Mouse (Mus musculus) ES-E14 (cell line): ENCODE data around the gene Cip2a. TPM values are rescaled to one million over a fixed set of nuclear protein-coding genes. Genes with fewer than 3 reads are reported as not detected.

Experiments used
- DNase-seq: peaks from one replicate; pipeline ENCODE4 v3.0.0-alpha.2; 2013; ENCODE audit warnings: low read depth, low spot score
- H3K27ac ChIP-seq: 2 replicates; pipeline ENCODE4 v1.5.1; 2012; ENCODE audit warnings: low read depth, mild to moderate bottlenecking, low read length, moderate library complexity, mixed read lengths; ENCODE audit not compliant: poor library complexity, insufficient read depth, severe bottlenecking
- H3K36me3 ChIP-seq: 2 replicates; pipeline ENCODE4 v1.6.1; 2012; ENCODE audit warnings: mild to moderate bottlenecking, low read length, moderate library complexity, mixed read lengths; ENCODE audit not compliant: control insufficient read depth, poor library complexity, insufficient read depth, severe bottlenecking
- H3K4me1 ChIP-seq, 2 experiments: fragments of 150-350 bp in 1 of 2; sonication (generic) in 1 of 2; 2 replicates each; pipeline ENCODE4 v1.6.1; 2012; ENCODE audit warnings: low read length in 2 of 2, mild to moderate bottlenecking in 1 of 2, mixed read lengths in 1 of 2; ENCODE audit not compliant: control insufficient read depth in 2 of 2, insufficient read depth in 2 of 2, poor library complexity in 1 of 2
- H3K4me3 ChIP-seq, 2 experiments: fragments of 150-350 bp in 1 of 2; sonication (generic) in 1 of 2; 2 replicates each; pipeline ENCODE4 v1.5.1; 2012; ENCODE audit warnings: low read length in 2 of 2, low read depth in 1 of 2, mild to moderate bottlenecking in 1 of 2, mixed read lengths in 1 of 2; ENCODE audit not compliant: insufficient read depth in 1 of 2, poor library complexity in 1 of 2, severe bottlenecking in 1 of 2
- H3K9ac ChIP-seq: 2 replicates; pipeline ENCODE4 v1.6.1; 2012; ENCODE audit warnings: low read depth, mild to moderate bottlenecking, low read length, mixed read lengths; ENCODE audit not compliant: poor library complexity, insufficient read depth, severe bottlenecking
- H3K9me3 ChIP-seq: fragments of 150-350 bp; sonication (generic); 2 replicates; pipeline ENCODE4 v1.6.1; 2012; ENCODE audit warnings: low read depth, mild to moderate bottlenecking, low read length; ENCODE audit not compliant: control insufficient read depth, insufficient read depth
- CHD2 ChIP-seq: IDR thresholded peaks from 2 replicates; pipeline ENCODE4 v1.6.1; 2014; ENCODE audit warnings: mild to moderate bottlenecking, low read depth, low read length, inconsistent platforms
- HCFC1 ChIP-seq: IDR thresholded peaks from 2 replicates; pipeline ENCODE4 v1.6.1; 2012; ENCODE audit warnings: low read length, inconsistent platforms, borderline replicate concordance; ENCODE audit not compliant: insufficient read depth
- MAFK ChIP-seq: IDR thresholded peaks from 2 replicates; pipeline ENCODE4 v1.6.1; 2014; ENCODE audit warnings: mild to moderate bottlenecking, low read depth, low read length, inconsistent platforms; ENCODE audit not compliant: insufficient read depth
- ZC3H11A ChIP-seq: IDR thresholded peaks from 2 replicates; pipeline ENCODE4 v1.6.1; 2012; ENCODE audit warnings: low read depth, mild to moderate bottlenecking, inconsistent platforms, low read length, borderline replicate concordance
- ZNF384 ChIP-seq: IDR thresholded peaks from 2 replicates; pipeline ENCODE4 v1.6.1; 2012; ENCODE audit warnings: low read depth, low read length, inconsistent platforms
- in situ Hi-C, 2 experiments: fragments of 600-800 bp; cut with MboI; formaldehyde crosslinking; loops; one replicate each; pipeline ENCODE4 v1.15.1; 2025; ENCODE audit warnings: low sequenced_read_pairs in 2 of 2, inconsistent platforms in 1 of 2; ENCODE audit not compliant: unreplicated experiment in 2 of 2
- total RNA-seq: library from RNA; depleted of rRNA; stranded (reverse); fragments of 300-350 nt; gene quantifications from 2 replicates; pipeline ENCODE4 v1.2.3, GENCODE M21; 2012; rRNA removed

Cip2a gene
- total RNA-seq, 1 experiment, result 48.8 TPM

DNA sequence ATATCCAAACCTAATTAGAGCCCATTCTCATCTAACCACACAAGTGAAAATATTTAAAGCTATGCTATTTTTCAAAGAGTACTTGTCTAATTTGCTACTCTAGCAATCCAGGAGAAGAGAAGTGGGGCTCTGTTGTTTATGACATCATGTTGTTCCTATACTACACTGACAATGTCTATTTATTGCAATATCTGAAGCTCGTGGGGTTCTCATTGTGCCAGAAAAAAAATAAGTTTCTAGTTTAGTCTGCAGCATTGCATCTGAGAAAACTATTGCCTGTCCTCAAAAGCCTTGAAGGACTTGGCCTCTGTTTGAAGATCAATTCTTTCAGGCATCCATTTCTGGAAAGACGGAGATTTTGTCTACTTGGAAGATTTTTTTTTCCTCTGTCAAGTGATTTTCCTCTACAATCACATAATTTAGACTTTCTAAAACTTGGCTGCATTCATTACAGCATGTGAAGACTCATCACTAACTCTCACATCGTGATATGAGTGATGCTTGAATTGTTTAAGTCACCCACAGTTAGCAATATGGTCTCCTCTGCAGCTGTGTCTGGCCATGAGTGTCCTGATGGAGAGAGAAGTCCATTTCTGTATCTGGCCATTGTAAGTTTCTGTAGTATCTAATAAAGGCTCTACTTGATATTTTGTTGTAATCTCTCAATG is 46.7 kb downstream of the Cip2a start:
- H3K9ac ChIP-seq, result no peak overlapping the region
- H3K4me3 ChIP-seq, result no peak overlapping the region
- TF ChIP-seq ZNF384, result no peak
- TF ChIP-seq MAFK, result no peak
- no peak for TF ChIP-seq ZC3H11A
- no peak for TF ChIP-seq CHD2
- no peak for TF ChIP-seq HCFC1
- H3K4me1 ChIP-seq, result no peaks in the 10 kb centered on the region
- no peaks in the 10 kb centered on the region for H3K36me3 ChIP-seq
- in situ Hi-C loops, result no loop called here
- DNase-seq, result no peak
- no peak overlapping the region for H3K27ac ChIP-seq
- no peaks in the 10 kb centered on the region for H3K9me3 ChIP-seq

DNA sequence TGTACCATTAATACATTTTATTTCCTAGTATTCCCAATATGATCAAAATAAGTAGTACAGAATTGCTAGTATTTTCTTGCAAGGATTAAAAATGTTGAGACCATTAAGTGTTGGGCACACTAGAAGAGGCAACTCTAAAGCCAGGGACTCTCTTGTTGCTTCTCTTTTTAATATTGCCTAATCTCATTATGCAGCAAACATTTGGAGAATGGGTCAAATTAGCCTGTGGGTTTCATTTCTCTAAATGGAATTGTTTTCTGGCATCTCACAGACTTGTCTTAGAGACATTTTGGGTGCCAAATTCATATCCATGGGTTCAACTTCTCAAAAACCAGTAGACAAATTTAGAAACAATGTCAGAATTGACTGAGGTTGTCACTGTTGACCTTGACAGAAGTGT is 55.2 kb downstream of the Cip2a start:
- Histone ChIP-seq H3K4me1 (no peaks in the 10 kb centered on the region), H3K27ac (no peak overlapping the region), H3K9ac (no peak overlapping the region), H3K36me3 (no peaks in the 10 kb centered on the region), H3K4me3 (no peak overlapping the region), H3K9me3 (no peaks in the 10 kb centered on the region)
- in situ Hi-C loops, result no loop called here
- TF ChIP-seq HCFC1, result no peak
- TF ChIP-seq MAFK, result no peak
- TF ChIP-seq ZNF384, result no peak
- no peak for TF ChIP-seq ZC3H11A
- TF ChIP-seq CHD2, result no peak
- no peak for DNase-seq

GRCm38 (mm10) chr16:49057186-49057585 is 63.2 kb downstream of the Cip2a start, which contains the start of gene Myh15:
Gene Myh15, plus strand, starts transcription at chr16:49057486.
- Histone ChIP-seq H3K4me3 (no peak within 1 kb of the TSS), H3K27ac (no peak within 1 kb of the TSS), H3K9ac (no peak within 1 kb of the TSS), H3K36me3 (no peaks in the 10 kb centered on the region), H3K4me1 (no peaks in the 10 kb centered on the region), H3K9me3 (no peaks in the 10 kb centered on the region)
- DNase-seq, result no peak
- TF ChIP-seq ZC3H11A, result no peak
- no peak for TF ChIP-seq HCFC1
- TF ChIP-seq ZNF384, result no peak
- TF ChIP-seq MAFK, result no peak
- no peak for TF ChIP-seq CHD2
- in situ Hi-C loops, result no loop called here

Other genes starting within 250 kb of the Cip2a start
- not detected in 2 replicates for gene Trat1, start 222.2 kb upstream of the Cip2a start, total RNA-seq
- gene Retnlb, start 177.3 kb upstream of the Cip2a start, total RNA-seq, result not detected in 2 replicates
- gene Retnla, start 151.6 kb upstream of the Cip2a start, total RNA-seq, result not detected in 2 replicates
- not detected in 2 replicates for gene Retnlg, start 121.6 kb upstream of the Cip2a start, total RNA-seq
- 29.2 and 37.8 TPM in 2 replicates for gene Dzip3, start within 50 bp of the Cip2a start, total RNA-seq
- gene Myh15, start 63.3 kb downstream of the Cip2a start, total RNA-seq, result 0.04 TPM in 1 of 2 replicates, not detected in the other